Mouse (Mus musculus) hindbrain, embryonic 15.5 days (tissue): Measurements from ENCODE around the gene Kcnh6. TPM values are rescaled to one million over a fixed set of nuclear protein-coding genes. Genes with fewer than 3 reads are reported as not detected.
A peak's percentile ranks its signal among the peaks of the same experiment; 100 is the strongest.
"Not testable (repeated sequence)": the region's sequence is repeated elsewhere in the genome, so short reads cannot be mapped to it uniquely, and the experiment has no call there.

Source experiments
- ATAC-seq: fragments of 200-750 bp; cut with Nextera tagmentation; 2 replicates; pipeline ENCODE4 v1.8.0; 2017; ENCODE audit warnings: low read depth, moderate number of reproducible peaks, moderate TSS enrichment; ENCODE audit not compliant: low FRiP score
- H3K27ac ChIP-seq: fragments of 300-500 bp; sonication (generic); replicated peaks from 2 replicates; pipeline ENCODE4 v1.5.1; 2015; ENCODE audit warnings: mild to moderate bottlenecking, inconsistent platforms
- H3K27me3 ChIP-seq: fragments of 300-500 bp; sonication (generic); 2 replicates; pipeline ENCODE4 v1.6.1; 2015; ENCODE audit warnings: control low read depth, inconsistent platforms
- H3K36me3 ChIP-seq: fragments of 300-500 bp; sonication (generic); 2 replicates; pipeline ENCODE4 v1.6.1; 2015; ENCODE audit warnings: control low read depth, inconsistent platforms
- H3K4me1 ChIP-seq: fragments of 300-500 bp; sonication (generic); replicated peaks from 2 replicates; pipeline ENCODE4 v1.6.1; 2015; ENCODE audit warnings: control low read depth, inconsistent platforms
- H3K4me2 ChIP-seq: fragments of 300-500 bp; sonication (generic); 2 replicates; pipeline ENCODE4 v1.6.1; 2015; ENCODE audit warnings: moderate library complexity, mild to moderate bottlenecking, inconsistent platforms
- H3K4me3 ChIP-seq: fragments of 300-500 bp; sonication (generic); 2 replicates; pipeline ENCODE4 v1.5.1; 2015; ENCODE audit warnings: mild to moderate bottlenecking, inconsistent platforms
- H3K9ac ChIP-seq: fragments of 300-500 bp; sonication (generic); 2 replicates; pipeline ENCODE4 v1.6.1; 2015; ENCODE audit warnings: inconsistent platforms
- H3K9me3 ChIP-seq: fragments of 300-500 bp; sonication (generic); 2 replicates; pipeline ENCODE4 v1.6.1; 2016; ENCODE audit warnings: control low read depth, inconsistent platforms
- WGBS: fragments of 180-500 bp; shearing (Covaris S2); methylation state at CpG from one replicate; pipeline ENCODE4 v1.1.7; 2015; 5-methylcytosine and 5-hydroxymethylcytosine counted together
- polyA plus RNA-seq: library from polyadenylated mRNA; unstranded; fragments of >200 nt; fragmentation: Nextera tagmentation; extraction: Ambion mirVana; gene quantifications from 2 replicates; pipeline ENCODE4 v1.2.1, GENCODE M21; 2015

Gene Kcnh6
- polyA plus RNA-seq, 1 experiment from 2014 or later: 2.5 TPM

DNA sequence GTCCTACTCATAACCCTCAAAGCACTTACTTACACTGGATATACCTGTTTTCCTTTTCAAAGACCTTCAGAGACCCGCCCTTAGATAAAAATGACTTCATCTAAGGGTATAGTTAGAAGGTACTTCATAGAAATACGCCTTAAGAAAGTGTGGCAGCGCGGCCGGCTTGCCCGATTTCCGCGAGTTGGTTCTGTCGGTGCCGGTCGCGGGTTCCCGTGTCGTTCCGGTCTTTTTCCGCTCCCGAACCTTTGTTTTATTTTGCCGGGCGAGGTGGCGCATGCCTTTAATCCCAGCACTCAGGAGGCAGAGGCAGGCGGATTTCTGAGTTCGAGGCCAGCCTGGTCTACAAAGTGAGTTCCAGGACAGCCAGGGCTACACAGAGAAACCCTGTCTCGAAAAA is 58.7 kb downstream of the Kcnh6 start:
- peak overlapping the region; percentile 81 for H3K4me3 ChIP-seq
- H3K9me3 ChIP-seq, H3K36me3 ChIP-seq, H3K27me3 ChIP-seq, ATAC-seq: not testable (repeated sequence)
- H3K4me1 ChIP-seq: peaks cover 19% of the 10 kb centered on the region
- 15% methylated on average over 23 of the region's 23 CpGs for WGBS
- H3K4me2 ChIP-seq: peak overlapping the region; percentile 82
- H3K27ac ChIP-seq: peak overlapping the region; percentile 89
- H3K9ac ChIP-seq: peak overlapping the region; percentile 88

DNA sequence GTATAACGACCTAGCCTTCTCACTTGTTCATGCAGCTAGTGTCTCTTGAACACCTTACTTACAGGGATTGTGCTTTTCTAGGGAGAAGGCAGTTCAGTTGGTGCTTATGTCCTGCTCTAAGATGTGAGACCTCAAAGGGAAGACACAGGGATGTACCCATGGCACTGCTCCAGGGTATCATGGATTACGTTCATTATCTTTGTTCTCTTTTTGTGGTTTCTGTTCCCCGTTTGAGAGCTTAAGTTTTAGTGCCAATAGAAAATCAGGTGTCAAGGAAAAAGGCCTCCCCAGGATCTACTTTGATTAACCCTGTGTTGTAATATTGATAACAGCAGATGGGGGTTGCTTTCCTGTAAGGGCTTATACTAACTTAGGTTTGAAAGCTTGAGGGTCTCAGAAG is 65.8 kb downstream of the Kcnh6 start:
- ATAC-seq: no peak
- H3K27me3 ChIP-seq: no peaks in the 10 kb centered on the region
- no peaks in the 10 kb centered on the region for H3K4me1 ChIP-seq
- no peak overlapping the region for H3K4me3 ChIP-seq
- no peak overlapping the region for H3K27ac ChIP-seq
- peaks cover 22% of the 10 kb centered on the region for H3K36me3 ChIP-seq
- no peaks in the 10 kb centered on the region for H3K9me3 ChIP-seq
- 92% methylated on average over 3 of the region's 3 CpGs for WGBS
- H3K4me2 ChIP-seq: no peak overlapping the region
- H3K9ac ChIP-seq: no peak overlapping the region

DNA sequence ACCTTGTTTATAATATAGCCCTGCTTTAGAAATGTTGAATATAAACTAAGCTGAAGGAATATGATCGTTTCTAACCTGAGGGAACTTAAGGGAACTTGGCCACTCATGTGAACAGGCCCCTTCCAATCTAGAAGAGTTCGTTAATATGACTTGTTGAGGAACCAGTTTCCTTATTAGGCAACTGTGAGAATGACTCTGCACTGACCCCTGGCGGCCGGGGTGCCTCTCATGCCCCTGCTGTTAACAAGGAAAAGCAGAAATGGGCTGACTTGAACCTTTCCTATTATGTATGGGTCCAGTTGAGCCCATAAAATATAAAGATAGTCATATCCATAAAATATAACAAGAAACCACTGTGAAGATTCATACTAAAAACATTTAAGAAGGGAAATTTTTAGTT is 68.4 kb downstream of the Kcnh6 start:
- no peak for ATAC-seq
- no peak overlapping the region for H3K27ac ChIP-seq
- H3K27me3 ChIP-seq: no peaks in the 10 kb centered on the region
- WGBS: 9% methylated on average over 4 of the region's 4 CpGs
- no peak overlapping the region for H3K4me3 ChIP-seq
- H3K9ac ChIP-seq: no peak overlapping the region
- no peak overlapping the region for H3K4me2 ChIP-seq
- H3K9me3 ChIP-seq: no peaks in the 10 kb centered on the region
- H3K4me1 ChIP-seq: no peaks in the 10 kb centered on the region
- peaks cover 22% of the 10 kb centered on the region for H3K36me3 ChIP-seq

Other genes starting within 250 kb of the Kcnh6 start
- gene Cyb561, start 54.8 kb upstream of the Kcnh6 start, polyA plus RNA-seq: 54.9 and 58.4 TPM in 2 replicates
- gene Ace, start 40.2 kb upstream of the Kcnh6 start, polyA plus RNA-seq: 6.1 and 8.0 TPM in 2 replicates
- not detected in 2 replicates for gene Ace3, start 13.4 kb upstream of the Kcnh6 start, polyA plus RNA-seq
- gene Dcaf7, start 28.7 kb downstream of the Kcnh6 start, polyA plus RNA-seq: 154 and 158 TPM in 2 replicates
- gene Taco1, start 57.9 kb downstream of the Kcnh6 start, polyA plus RNA-seq: 7.1 and 7.6 TPM in 2 replicates
- 13.2 and 14.1 TPM in 2 replicates for gene Map3k3, start 76.5 kb downstream of the Kcnh6 start, polyA plus RNA-seq
- 0.65 TPM in 1 of 2 replicates, not detected in the other for gene Gm10840, start 152.7 kb downstream of the Kcnh6 start, polyA plus RNA-seq
- 162 and 167 TPM in 2 replicates for gene Limd2, start 152.7 kb downstream of the Kcnh6 start, polyA plus RNA-seq
- 27.9 and 28.7 TPM in 2 replicates for gene Strada, start 194.0 kb downstream of the Kcnh6 start, polyA plus RNA-seq
- 94.5 and 101 TPM in 2 replicates for gene Ccdc47, start 208.2 kb downstream of the Kcnh6 start, polyA plus RNA-seq
- gene Ddx42, start 208.8 kb downstream of the Kcnh6 start, polyA plus RNA-seq: 77.9 and 81.9 TPM in 2 replicates
- gene Ftsj3, start 248.0 kb downstream of the Kcnh6 start, polyA plus RNA-seq: 35.4 and 36.0 TPM in 2 replicates
- gene Psmc5, start 248.0 kb downstream of the Kcnh6 start, polyA plus RNA-seq: 299 and 305 TPM in 2 replicates